Mouse (Mus musculus) spleen, adult 18-20 months (tissue): ENCODE measurements around the gene Synrg.
A peak's percentile ranks its signal among the peaks of the same experiment; 100 is the strongest.

Experiments
- DNase-seq, 2 experiments: peaks; one replicate each; pipeline ENCODE4 v3.0.0; 2022; ENCODE audit warnings: mixed read lengths in 2 of 2

Synrg gene

DNA sequence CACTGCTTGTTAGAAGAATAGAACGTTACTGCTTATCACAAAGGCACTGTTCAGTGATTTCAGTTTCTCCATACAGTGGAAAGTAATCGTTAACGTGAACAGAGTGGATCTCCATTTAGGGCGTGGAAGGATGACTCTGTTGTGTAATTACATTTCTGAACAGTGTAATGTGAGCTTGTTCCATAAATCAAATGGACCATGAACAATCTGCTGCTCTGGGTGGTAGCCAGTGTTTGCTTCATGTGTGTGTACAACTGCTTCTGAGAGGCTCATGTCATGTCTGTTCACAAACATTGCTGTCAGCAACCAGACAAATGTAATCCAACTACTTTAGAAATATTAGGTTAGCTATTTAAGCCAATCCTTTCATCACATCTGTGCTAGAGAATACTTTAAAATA, 27.5 kb downstream of the Synrg start:
- no peak for DNase-seq

DNA sequence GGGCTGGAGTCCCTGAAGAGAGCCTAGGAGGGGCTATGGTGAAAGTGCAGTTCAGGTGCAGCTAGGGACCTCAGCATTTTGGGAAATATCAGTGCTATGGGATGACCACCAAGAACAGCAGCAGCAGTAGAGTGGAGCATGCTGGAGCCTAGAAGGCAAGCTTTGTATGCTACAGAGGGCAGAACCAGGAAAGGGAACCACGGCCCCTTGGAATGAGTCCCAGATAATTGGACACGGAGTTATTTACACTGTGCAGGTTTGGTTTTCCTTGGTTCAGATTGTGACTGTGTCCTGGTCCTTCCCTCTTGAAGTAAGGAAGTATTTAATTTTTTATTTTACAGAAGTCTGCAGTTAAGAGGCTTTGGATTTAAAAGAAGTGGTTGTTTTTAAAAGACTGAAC, 29.2 kb downstream of the Synrg start:
- DNase-seq: no peak

DNA sequence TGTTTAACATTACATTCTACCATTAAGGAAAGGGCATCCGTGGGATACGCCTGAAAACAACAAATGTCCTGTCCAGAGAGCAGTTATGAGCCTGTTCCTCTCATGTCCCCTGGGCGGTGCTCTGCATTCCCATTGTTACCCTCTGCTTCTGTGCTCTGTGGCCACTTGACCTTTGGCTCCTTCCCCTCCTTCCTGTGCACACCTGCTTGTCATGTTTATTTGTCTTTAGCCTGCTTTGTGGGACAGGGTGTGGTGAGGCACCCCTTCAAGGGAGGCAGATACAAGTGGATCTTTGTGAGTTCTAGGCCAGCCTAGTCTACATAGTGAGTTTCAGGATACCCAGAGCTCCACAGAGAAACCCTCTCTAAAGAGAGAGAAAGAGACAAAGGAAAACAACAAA, 30.3 kb downstream of the Synrg start:
- DNase-seq: no peak

DNA sequence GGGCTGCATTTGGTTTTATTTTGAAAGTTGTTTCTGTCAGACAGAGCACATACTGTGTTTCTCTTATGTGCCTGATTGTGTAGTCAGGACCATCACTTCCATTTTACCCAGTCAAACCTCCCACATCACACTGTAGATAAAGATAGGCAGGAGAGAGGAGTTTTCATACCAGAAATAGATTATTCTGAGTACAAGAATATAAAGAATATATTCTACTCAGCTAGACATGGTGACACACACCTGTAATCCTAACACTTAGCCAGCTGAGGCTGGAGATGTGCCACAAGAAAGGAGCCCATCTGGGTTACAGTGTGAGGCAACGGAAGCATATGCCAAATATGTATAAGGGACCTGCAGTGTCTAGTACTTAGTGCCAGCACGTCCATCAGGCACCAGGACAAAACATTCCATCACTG, 31.3 kb downstream of the Synrg start:
- no peak for DNase-seq

DNA sequence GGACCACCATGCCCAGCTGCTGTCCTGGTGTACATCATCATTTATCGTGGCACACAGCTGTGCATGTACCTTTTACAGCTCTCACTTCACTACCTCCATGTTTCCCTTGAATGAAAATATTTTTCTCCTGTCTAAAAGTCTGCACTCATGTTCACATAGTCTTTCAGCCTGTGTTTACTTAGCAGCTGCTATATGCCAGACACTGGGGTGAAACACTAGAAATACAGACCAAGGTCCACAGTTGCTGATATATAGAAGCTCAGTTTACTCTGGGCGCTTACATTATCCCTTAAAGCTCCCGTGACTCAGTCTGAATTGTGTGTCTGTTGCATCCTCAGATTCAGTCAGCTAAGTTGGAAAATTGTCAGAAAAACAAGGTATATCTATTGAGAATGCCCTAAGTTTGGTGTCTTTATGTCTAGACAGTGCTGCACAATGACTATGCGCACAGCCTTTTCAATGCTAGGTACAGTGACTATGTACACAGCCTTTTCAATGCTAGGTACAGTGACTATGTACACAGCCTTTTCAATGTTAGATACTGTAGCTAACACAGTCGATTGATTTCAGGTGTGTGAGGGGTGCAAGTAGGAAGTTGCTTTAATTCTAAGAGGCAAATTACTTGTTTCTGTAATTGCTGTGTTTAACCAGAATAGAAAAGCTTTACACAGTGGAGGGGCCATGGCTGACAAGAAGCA, 33.1 kb downstream of the Synrg start:
- no peak for DNase-seq

DNA sequence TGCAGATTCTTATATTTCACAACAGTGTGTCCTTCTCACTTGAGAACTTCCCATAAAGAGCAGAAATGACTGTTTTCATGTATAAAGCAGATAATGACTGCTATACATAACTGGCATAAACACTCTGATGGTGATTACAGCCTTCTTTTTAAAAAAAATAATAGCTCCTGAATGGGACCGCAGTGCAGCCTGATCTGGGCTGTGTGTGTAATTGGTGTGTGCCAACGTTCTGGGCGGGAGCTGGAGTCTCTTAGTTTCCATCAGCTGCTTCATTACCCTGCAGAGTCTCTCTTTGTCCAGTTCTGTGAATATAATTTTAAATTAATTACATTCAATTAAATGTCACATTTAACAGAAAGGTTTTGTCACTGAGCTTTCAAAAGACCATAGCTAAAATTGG, 34.8 kb downstream of the Synrg start:
- DNase-seq: no peak

DNA sequence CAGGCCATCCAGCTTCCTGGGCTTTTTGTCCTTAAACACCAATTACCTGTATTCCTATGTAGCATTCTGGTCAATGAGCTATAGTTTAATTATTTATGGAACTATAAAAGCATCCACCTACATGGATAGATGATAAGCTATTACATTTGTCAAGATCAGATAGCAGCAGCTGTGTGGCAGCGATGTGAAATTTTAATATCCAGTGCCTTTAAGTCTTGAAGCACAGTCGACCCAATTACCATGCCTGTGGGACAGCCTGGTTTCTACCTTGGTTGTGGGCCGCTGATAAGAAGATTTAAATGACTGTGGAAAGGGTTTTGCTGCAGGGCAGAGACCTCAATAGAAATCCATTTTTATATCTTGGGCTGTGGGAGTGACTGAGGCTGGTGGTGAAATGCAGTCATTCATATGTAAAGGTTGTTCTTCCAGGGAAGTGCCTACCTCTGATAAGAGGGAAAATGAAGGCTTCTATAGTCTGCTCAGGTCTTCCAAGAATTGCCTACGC, 35.2 kb downstream of the Synrg start:
- no peak for DNase-seq

DNA sequence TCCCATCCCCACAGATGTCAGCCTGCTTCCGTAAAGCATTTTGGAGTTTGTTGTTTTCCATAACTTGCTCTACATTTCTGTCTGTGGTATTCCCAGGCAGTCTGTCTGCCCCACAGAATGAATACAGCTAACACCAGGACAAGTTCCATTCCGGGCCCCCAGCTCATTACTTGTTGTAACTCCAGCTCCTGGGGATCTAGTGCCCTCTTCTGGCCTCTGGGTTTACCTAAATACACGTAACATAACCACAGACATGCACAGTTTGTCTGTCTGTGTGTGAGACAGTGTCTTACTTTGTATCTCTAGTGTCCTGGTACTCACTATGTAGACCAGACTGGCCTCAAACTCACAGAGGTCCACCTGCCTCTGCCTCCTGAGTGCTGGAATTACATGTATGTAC, 37.0 kb downstream of the Synrg start:
- no peak for DNase-seq

DNA sequence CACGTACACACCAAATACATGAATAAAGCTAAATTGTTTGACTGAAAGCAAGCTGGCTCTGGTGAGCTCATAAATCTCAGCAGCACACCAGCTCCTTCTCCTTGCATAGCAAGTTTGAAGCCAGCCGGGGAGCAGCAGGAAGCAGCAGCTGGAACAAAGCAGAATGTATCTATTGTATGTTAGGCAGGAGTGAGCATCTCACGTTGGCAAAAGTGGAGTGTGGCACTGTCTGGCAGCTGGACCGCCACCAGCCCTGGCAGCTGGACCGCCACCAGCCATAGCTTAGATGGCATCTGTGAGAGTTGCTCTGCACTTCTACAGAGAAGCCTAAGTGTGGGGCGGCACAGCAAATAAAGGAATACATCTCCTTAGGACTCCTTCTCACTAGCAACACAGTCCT, 39.8 kb downstream of the Synrg start:
- no peak for DNase-seq

DNA sequence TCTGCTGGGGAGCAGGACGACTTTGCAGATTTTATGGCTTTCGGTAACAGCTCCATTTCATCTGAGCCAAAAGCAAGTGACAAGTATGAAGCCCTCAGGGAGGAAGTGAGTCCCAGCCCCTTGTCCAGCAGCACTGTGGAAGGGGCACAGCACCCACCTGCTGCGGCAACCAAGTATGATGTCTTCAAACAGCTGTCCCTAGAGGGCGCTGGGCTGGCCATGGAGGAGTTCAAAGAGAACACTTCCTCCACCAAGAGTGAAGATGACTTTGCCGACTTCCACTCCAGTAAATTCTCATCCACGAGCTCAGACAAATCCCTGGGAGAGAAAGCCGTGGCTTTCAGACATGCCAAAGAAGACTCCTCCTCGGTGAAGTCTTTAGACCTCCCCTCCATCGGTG, 44.8 kb downstream of the Synrg start:
- peak in 1 of 2 experiments; percentile 3 for DNase-seq

DNA sequence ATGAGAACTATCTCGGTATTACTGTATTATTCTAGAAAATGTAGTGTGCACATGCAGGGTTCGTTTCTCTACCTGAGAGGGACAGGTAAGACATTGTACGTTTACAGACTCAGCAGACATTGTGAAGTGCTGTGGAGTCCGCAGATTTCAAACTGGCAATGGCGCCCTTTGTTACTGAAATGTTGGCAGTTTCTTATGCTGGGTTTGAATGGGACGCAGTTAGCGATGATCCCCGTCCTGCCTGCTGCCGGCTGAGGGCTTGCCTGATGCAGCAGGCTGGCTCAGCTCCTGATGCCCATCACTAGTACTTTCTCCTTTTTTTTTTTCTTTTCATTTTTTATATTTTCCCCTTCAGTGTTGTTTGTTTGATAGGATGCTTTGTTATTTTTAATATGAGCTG, 46.2 kb downstream of the Synrg start:
- DNase-seq: no peak

DNA sequence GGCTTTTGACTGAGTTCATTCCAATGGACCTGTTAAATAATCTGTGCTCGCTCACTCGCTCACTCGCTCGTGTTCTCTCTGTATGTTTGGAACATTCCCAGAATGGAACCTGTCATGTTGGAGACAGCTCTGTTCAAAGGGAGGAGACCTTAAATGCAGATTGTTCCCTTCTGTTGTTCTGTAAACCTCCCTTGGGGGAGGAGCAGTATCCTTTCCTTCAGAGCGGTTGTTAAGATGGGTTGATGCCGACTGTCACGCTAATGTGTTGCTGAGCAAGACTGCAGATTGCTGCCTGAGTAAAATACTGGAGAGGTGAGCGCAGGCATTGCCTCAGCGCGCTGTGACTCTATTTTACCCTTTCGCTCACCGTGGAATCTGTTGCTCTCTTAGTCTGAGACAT, 46.8 kb downstream of the Synrg start:
- no peak for DNase-seq

DNA sequence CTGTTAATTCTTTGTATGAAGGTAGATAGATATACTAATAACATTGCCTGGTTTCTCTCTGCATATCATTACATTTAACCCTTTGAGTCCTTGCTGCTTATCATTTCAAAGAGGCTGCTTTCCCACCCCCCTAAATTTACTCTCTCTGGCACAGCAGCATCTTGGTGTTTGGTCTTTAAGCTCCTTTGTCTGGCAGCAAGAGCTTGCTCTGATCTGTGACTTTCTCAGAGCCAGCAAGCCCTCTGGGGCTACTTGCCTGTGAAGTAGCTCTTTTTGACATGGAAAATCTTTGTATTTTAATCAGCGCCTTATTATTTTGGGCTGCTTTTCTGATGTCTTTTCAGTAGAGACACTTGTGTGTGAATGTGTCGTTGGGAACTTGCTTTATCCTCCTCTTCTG, 47.3 kb downstream of the Synrg start:
- no peak for DNase-seq

DNA sequence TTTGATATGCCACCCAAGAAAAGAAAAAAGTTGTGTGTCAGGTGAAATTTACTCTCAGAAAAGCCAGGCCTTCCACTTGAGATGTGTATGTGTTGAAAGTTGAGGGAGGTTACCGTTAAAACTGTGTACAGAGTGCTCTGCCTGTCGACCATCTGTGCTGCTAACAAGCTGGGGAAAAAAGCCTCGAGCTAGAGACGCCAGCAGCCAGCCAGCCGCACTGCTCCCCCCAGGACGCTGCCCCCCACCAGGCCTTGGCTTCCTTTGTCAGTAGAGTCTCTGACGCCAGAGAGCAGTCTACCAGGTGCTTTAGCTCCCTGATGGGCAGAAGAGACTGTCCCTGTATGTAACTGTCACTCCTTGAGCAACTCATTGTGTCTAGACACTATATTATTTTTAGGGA, 48.9 kb downstream of the Synrg start:
- DNase-seq: no peak

DNA sequence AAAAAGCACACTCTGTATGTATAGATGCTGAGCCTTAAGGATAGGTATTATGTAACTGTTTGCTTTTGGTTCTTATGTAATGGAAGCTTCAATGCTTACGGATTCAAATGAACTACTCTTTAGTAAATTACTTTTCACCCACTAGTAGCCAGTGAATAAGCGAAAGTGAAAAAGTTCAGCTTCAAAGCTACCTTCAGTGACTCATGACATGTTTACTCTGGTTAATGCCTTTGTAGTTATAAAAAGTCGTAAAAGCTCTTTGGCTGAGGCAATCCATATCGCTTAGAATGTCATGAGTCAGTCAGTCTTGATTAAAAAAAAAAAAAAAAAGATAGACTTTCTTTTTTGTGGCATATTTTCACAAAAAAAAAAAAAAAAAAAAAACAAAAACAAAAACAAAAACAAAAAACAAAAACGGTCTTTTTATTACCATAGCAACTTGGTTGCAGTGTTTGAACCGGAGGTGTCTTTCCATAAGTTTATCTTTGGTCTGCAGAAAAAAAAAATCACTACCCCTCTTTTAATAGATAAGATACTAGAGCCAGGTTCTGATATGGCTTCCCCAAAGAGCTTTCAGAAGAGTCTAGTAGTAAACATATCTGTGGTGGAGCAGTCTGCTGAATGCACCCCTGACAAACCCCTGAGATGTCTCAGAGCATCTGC, 52.0 kb downstream of the Synrg start:
- no peak for DNase-seq

DNA sequence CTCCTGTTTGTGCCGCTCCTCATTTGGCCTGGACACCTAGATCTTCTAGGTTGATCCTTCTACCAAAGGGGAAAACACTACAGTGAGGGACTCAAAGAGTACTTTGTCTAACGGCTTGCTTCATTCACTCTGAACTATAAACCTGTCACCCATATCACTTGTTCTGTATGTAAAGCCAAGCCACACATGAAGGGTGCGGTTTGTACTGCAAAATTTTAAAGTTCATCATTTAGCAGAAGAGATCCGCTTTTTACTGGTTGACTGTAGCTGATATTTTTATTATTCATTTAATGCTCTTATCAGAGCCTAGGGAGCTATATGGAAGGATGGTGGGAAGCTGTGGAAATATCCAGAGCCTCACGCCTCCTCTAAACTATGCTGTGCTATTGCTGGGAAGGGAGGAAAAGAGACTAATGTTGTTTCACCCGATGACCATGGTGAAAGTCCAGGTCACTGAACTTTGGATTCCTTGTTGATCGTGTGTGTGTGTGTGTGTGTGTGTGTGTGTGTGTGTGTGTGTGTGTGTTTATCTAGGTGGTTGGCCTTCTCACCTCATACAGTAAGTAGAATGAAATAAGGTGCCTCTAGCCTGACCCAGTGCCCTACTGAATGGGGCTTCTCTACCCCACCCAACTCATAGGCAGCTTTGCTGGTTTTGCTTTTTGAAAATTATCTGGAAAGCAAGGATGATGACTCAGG, 52.7 kb downstream of the Synrg start:
- no peak for DNase-seq

DNA sequence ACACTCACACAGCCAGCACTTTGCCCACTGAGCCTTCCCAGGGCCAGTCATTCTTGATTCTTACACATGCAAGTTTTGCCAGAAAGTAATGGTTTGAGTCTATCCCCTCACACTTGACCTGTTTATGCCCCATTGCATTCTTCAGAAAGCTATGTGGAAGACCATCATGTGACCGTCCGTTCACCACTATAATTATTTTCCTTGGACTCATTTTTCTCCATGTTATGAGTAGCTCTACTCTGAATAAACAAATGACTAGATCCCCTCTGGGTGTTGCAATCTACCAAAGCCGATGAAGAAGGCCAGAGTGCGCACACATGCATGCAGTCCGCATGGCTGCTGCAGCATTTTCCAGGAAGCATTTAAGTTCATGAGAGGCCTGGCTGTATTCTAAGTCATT, 63.0 kb downstream of the Synrg start:
- no peak for DNase-seq

DNA sequence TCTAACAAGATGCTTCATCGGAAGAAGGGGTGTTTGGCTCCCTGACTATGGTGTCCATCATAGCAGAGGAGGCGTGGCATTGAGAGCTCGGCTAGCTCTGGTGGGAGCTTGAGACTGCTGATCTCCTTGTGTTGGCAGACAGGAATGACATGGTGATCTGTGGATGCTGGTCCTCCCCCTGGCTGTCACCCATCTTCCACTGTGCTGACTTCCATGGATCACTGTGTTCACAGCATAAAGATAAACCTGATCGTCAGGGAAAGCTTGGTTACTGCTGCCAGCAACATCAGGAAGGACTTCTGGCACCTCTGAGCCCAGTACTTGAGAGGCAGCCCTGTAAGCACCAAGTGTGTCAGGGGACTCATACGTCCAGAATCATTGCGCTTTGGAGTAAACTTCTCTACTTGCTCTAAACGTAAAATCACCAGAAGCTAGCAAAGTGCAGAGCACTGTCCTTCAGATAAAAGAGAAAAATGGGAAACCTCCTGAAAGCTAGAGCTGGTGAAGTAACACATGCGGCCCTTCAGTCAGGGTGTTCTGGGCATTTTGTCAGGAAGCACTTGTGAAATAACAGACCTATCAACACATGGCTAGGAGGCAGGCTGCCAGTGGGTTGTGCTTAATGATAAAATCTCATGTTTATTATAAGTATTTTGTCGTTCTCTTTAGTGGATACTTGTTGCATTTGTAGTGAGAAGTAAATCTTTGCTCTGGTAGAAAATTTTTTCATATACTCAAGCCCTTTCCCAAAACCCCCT, 64.2 kb downstream of the Synrg start:
- DNase-seq: no peak

DNA sequence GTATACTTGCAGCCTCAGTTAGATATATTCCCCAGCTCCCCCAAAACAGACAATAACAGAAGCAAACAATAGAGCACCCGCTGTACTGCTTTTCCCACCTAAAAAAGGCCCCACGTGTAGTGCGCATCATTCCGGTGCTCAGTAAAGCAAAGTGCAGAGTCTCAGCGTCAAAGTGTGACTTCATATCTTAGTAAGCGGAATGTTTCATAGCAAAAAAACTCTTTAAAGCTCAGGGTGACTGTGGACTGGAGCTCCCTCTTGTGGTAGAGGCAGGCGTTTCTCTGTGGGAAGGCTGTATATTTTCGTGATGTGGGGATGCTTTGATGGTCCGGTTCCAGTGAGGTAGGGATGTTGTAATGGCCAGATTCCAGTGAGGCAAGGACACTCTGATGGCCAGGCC, 67.7 kb downstream of the Synrg start:
- DNase-seq: peak in 1 of 2 experiments; percentile 17

DNA sequence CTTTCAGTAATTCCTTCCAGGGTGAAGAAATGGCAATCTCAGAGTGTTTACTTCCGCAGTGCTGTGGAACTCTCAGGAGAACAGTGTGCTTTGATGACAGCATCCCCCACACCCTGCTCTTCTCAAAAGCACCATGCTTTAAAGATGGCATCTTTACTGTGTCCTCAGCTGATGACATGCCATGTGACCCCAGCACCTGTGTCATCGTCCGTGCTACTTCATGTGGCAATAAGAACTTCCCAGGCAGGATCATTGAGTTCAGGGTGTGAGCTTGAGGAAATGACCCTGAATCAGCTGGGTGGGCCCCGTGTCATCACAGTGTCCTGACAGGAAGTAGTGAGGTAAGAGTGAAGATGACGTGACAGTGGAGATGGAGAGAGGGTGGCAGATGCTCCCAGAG, 68.3 kb downstream of the Synrg start:
- no peak for DNase-seq

DNA sequence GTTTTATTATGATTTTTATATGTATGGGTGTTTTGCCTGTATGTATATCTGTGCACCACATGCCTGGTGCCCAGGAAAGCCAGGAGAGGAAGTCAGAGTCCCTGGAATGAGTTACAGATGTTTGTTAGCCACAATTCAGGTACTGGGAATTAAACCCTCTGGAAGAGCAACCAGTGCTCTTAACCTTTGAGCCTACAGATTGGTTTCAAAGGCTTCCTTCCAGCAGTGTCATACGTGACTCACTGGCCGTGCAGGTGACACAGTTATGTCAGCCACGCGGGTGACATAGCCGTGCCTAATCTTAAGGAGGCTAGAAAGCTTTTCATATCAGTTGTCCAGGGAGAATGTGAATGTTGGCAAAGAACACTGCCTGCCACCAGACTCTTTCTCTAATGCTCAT, 69.4 kb downstream of the Synrg start:
- no peak for DNase-seq

DNA sequence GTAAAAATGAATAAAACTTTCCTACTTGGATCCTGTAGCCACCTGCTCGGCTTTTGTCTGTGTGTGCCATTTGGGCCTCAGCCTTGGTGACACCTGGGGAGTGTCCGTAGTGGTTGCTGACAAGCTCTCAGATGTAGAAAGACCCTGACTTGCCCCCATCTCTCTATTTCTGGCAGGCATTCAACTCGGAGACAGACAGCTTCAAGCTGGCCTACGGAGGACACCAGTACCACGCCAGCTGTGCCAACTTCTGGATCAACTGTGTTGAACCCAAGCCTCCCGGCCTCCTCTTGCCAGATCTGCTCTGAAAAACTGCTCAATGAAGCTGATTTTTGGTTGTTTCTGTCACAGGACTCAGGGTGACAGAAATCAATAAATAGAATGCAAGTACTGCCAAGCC, 76.4 kb downstream of the Synrg start:
- DNase-seq: no peak
